In genomic region chr3:108312414-108312813, GRCm38 (mm10) we compare ENCODE assay signal across 26 mouse cellular contexts. TPM values are rescaled to one million over a fixed set of nuclear protein-coding genes. Genes with fewer than 3 reads are reported as not detected.
"Had no signal": no experiment of that assay in that cellular context is flagged by ENCODE, and none has a peak within 500 bp of the region (broad histone marks: within the 10 kb centered on the region; RNA-seq: fewer than 3 reads in every experiment).

No protein-coding gene starts in this region.

- ATAC-seq: liver, postnatal 0 days; lung, postnatal 0 days; midbrain, embryonic 13.5 days; midbrain, embryonic 16.5 days had no signal

- H3K27ac ChIP-seq: liver, embryonic 14.5 days; macrophage; midbrain, embryonic 10.5 days; midbrain, embryonic 13.5 days; neural tube, embryonic 13.5 days had no signal

- H3K4me3 ChIP-seq: layer of hippocampus, adult 2 months; midbrain, embryonic 10.5 days; midbrain, embryonic 13.5 days; myocyte; neural tube, embryonic 13.5 days had no signal

- H3K27me3 ChIP-seq: midbrain, embryonic 13.5 days; neural tube, embryonic 13.5 days had no signal

- H3K4me2 ChIP-seq: liver, embryonic 11.5 days; lung, embryonic 14.5 days; midbrain, embryonic 13.5 days; neural tube, embryonic 13.5 days had no signal

- DNase-seq: kidney, adult 11 months; kidney, adult 9 months; kidney, postnatal 25 days; layer of hippocampus, adult 9-11 months; liver, postnatal 0 days; lung, embryonic 14.5 days; thymus, postnatal 25 days had no signal

- H3K9ac ChIP-seq: liver, embryonic 14.5 days; liver, postnatal 0 days; lung, embryonic 14.5 days; midbrain, embryonic 13.5 days; neural tube, embryonic 13.5 days had no signal

- H3K9me3 ChIP-seq: midbrain, embryonic 10.5 days; midbrain, embryonic 13.5 days; neural tube, embryonic 13.5 days had no signal

RNA-seq across cellular contexts. Expression of gene Mybphl, which starts 52.3 kb away (rescaled TPM):
- total RNA-seq: left cerebral cortex, postnatal 10 days; megakaryocyte, adult 5-6 weeks; monocyte, adult 5-6 weeks; neutrophil, adult 5-6 weeks had no signal
- polyA plus RNA-seq: kidney, embryonic 16.5 days; large intestine, adult 2 months; limb, embryonic 11.5 days; limb, embryonic 14.5 days; macrophage; midbrain, embryonic 13.5 days; midbrain, embryonic 16.5 days; myocyte; neural tube, embryonic 13.5 days; small intestine, adult 2 months had no signal
